Mouse (Mus musculus) gastrocnemius, postnatal 25 days (tissue): ENCODE results near the gene Ctnnb1. TPM values are rescaled to one million over a fixed set of nuclear protein-coding genes. Genes with fewer than 3 reads are reported as not detected.
A peak's percentile ranks its signal among the peaks of the same experiment; 100 is the strongest.
"Not testable (repeated sequence)": the region's sequence is repeated elsewhere in the genome, so short reads cannot be mapped to it uniquely, and the experiment has no call there.

Experiments used
- DNase-seq: peaks from one replicate; pipeline ENCODE4 v3.0.0; 2022
- long read RNA-seq, 2 experiments: library from polyadenylated mRNA; stranded (forward); transcript quantifications; one replicate each; pipeline ENCODE4 v2.0.0; 2021
- total RNA-seq, 2 experiments: library from RNA; stranded (reverse); gene quantifications; 1 replicate in 1 of 2; 2 replicates in 1 of 2; pipeline ENCODE4 v1.2.3; 2021

The Ctnnb1 gene
- total RNA-seq, result 100 to 1,000 TPM; 215 to 220 TPM
- long read RNA-seq, experiment 1, transcript Ctnnb1-215 (1 exons, 1,292 nt), result major isoform, 17 of 40 reads
- long read RNA-seq, experiment 1, transcript Ctnnb1-201 (15 exons, 3,623 nt), result minor isoform, 9 of 40 reads
- long read RNA-seq, experiment 1, partial matches to known transcripts, result 13 of 40 reads
- long read RNA-seq, experiment 1, other reads (novel, unspliced or antisense), result 1 of 40 reads
- long read RNA-seq, experiment 2, transcript Ctnnb1-215 (1 exons, 1,292 nt), result minor isoform, 15 of 50 reads
- long read RNA-seq, experiment 2, transcript Ctnnb1-201 (15 exons, 3,623 nt), result major isoform, 18 of 50 reads
- long read RNA-seq, experiment 2, partial matches to known transcripts, result 16 of 50 reads
- long read RNA-seq, experiment 2, other reads (novel, unspliced or antisense), result 1 of 50 reads

DNA sequence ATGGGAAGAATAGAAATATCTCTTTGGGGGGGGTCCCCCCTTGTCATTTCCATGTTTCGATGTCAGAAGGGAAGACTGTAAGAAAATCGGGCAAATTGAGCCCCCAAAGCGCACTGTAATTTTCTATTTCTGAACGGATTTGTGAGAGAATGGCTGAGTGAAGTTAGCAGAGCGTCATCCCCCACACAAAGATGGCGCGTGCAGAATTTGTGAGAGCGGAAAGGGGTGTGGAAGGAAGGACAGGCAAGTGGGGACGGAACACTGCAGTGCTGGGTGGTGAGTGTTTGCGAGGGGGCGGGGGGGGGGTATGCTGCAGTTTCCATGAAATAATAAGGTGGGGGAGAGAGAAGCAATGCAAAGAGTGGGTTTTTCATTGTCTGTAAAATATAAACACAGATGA, at the start of gene Ctnnb1:
Ctnnb1 (plus strand) TSS at position 136 of the 400 bp plus-strand sequence.
- DNase-seq, result no peak

DNA sequence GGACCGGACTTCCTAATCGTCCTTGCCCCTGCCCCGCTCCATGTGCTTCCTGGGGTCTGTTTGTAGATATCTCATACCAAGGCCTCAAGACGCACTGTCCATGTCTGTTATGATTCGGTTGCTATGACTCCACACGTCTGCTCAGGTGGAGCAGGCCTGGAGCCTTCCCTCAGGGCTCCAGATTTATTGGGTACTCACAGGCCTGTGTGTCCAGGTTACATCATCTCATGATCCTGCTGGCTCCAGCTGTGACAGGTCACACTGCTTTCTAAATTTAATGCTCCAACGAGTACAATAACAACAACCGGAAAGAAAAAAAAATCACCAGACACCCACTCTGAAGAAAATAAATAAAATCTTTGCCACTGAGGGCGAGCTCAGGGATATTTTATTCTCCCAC, 48.7 kb upstream of the Ctnnb1 start:
- DNase-seq, result no peak

DNA sequence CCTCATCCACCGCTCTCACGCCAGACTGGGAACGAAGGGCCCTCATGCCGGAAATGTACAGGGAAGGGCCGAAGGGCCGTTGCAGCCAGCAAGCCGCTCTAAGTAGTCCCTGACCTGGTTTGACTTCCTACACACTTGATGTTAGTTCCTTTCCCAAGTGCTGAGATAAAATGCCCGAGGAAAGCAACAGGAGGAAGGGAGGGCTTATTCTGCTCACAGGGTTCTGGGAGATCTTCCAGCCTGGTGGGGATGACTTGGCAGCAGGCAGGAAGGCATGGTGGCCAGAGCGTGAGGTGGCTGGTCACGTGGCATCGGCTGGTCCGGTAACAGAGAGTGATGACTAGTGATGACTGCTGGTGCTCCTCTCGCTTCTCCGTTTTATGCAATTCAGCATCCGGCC, 47.9 kb upstream of the Ctnnb1 start:
- no peak for DNase-seq

DNA sequence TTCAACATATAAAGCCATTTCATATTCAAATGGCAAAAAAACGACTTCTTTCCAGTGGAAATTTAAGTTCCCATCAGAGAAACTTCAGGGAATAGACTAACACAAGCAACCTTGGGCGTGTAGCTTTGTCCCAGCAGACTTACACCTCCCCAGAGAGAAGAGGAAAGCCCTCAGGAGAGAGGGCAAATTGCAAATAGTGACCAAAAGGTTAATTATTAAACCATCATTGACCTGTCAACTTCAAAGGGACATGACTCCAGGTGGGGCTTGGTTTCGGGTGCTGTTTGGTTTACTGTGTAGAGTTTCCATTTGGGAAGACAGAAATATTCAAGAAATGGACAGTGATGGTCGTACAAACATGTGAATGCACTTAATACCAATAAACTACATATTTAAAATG, 47.2 kb upstream of the Ctnnb1 start:
- DNase-seq, result no peak

DNA sequence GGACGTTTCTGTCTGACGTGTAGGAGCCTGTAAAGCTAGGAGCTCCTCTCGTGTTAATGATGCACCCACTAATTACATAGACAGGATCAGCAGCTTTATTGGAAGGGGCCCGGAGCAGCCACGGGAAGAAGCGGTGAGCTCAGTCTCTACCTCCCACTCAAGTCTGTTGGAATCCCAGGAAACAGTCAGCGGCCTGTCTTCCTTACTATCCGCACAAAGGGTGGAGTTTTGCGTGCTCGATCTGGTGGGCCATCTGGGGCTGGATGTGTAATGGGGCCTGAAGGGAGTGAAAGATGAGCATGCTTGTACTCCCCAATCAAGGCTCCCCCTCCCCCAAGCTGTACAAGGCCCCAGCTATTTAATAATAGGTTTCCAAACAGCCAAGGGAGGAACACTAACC, 44.3 kb upstream of the Ctnnb1 start:
- no peak for DNase-seq

DNA sequence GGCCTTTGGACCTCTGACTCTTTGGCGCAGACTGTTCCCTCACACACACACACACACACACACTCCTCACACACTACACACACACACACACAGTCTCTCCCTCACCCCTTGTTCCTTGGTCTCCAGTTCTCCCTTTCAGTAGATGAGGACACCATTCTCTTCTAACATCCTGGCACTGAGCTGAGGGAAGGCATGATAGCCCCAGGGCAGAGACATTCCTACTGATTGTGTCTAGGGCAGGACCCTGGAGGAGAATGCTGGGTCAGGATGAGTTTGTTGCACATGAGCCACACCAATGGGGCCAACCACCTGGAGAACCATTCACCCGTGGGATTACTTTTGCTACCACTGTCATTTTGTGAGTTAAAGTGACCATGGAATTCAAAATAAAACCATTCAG, 41.4 kb upstream of the Ctnnb1 start:
- DNase-seq, result no peak

DNA sequence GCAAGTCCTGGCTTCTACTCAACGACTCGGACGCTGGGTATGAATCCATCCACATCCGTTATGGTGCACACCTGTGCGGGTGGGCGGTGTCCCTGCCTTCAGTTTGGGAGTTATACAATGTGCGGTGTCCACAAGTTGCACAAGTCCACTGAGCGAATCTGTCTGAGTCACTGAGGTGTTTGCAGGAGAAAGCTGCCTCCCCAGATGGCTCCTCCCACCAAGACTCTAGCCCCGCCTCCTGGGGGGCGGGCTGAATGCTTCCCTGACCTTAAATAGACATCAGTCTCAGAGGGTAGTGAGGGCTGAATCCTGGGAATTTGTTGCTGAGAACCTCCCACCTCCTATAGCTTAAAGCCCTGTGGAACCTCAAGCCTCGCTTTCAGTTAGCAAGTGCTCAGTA, 35.6 kb upstream of the Ctnnb1 start:
- no peak for DNase-seq

DNA sequence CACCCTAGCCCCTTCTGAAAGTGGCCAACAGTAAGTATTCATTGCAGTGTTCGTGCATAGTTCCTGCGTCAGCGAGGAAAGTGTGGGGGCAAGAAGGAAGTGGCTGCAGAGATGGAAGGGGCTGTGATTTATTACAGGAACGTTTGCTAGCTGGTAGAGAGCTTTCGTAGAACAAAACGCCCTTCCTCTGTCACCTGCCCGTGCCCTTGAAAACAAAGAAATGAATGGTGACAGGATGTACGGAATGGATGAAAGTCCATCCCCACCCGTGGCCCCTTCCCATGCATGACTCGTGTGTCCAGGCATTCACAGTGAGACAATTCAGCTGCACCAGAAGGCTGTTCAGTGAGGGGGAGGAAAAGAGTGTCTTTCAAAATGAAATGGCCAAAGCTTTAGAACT, 35.0 kb upstream of the Ctnnb1 start:
- no peak for DNase-seq

DNA sequence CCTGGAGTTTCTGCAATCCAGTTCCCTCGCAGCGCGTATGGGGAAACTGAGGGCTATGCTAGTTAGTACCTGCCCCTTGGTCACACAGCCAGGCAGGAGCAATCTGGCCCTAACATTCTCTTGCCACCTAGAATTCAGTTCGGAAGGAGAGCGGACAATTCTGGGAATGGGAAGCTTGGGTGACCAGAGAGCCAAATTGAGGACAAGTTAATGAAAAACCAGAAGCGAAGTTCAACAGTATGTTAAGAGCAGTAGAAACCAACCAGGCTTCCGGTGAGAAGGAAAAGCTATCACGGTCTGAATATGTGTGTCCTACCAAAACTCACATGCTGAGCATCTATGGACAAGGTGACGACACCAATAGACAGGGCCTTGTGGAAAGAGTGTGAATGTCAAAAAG, 34.6 kb upstream of the Ctnnb1 start:
- no peak for DNase-seq

DNA sequence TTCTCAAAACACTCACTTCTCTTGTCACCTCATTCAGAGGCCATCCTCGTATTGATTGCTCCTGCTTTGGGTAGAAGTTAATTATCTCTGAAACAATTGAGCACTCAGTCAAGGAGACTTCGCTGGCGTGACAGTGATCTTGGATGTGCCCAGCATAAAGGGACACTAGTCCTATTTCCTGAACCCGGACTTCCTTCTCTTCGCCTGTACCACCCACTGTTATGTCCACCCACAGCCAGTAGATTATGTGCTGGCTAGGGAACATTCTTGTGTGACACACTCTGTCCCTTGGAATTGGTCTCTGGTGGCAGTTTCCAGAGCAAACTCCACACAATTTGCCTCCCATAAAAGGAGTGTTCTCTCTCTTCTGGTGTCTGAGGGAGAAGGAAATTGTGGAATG, 32.5 kb upstream of the Ctnnb1 start:
- no peak for DNase-seq

DNA sequence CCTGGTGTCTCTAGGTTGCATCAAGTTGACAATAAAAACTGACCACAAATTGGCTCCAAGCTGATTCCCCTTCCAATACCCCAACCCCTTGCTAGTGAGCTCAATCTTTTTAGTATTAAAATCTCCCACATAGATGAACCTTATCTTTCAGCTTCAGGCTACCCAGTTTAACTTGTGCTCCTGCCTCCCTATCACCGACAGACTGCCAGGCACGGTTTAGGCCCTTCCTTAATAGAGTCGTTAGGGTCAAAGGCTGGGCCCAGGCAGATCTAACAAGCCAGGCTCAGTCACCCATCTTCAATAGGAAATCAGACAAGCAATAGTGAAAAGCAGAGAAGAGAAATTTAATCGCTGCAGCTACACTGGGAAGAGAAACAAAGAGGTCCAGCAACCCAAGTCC, 31.7 kb upstream of the Ctnnb1 start:
- no peak for DNase-seq

DNA sequence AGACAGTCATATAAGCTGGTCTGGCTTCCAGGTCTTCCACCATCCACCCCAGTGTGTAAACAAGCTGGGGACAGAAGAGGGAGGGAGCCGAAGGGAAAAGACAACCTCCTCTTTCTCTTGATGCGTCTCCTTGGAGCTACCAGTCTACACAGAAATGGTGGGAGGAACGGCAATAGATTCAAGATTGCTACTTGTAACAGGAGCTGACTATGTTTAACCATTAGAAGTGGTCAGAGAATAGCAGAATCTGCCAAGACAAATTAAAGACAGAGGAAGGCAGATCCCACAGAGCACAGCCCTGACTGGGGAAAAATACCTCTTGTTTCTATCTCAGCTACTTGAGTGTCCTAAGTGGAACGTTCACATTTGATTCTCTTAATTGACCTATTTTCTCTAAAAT, 29.2 kb upstream of the Ctnnb1 start:
- no peak for DNase-seq

DNA sequence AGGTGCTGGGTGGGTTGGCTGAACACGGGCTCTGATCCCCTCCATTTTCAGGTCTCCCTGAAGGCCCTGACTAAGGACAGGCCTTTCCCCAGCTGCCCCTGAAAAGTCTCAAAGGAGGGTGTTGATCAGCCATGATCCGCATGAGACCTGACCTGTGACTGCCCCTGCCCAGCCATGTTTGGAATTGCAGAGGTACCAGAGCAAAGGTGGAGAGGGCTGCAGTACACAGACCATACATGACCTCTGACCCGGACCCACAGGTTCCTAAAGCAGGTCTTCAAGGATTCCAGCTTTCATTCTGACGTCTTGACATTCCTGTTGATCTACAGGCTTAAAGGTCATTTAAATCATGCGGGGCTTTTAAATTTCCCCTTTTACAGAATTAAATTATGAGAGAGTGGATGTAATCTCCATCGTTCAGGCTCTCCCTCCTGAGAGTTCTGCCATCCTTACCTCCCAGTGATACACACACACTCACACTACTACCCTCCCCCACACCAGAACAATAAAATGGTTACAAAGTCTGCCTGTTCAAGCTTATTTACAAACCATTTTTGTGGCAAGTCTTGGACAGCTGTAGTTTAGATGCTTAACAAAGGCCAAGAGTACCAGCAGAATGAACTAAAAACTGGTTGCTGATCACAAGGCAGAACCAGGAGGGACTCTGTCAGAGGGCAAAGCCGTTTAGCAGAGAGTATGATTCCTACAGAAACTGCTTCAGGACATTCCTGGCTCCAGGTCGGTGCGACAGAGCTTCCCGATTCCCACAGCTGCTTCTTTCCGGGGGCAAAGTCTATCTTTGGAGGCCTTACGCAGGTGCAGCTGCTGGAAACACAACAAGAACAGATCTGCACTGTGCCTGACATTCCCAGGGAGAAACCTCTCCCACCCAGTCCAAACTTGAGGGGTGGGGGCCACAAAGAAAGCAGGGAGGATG, 28.4 kb upstream of the Ctnnb1 start:
- DNase-seq, result no peak

DNA sequence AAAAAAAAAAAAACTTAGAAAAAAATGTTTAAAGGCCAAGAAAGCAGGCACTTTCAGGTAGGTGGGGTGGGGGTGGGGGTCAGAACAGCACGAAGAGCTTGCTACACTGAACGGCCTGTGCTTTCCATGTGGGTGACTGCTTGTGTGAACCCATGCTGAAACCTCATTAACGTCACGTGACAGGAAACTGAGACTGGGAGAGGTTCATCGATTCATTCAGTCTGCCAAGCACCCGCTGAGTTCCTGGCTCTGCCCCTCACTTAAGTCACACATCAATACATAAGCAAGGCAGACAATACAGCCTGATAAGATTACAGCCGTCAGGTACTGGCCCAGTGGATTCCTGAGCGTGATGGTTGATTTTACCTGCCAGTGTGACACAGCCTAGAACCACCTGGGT, 26.5 kb upstream of the Ctnnb1 start:
- no peak for DNase-seq

DNA sequence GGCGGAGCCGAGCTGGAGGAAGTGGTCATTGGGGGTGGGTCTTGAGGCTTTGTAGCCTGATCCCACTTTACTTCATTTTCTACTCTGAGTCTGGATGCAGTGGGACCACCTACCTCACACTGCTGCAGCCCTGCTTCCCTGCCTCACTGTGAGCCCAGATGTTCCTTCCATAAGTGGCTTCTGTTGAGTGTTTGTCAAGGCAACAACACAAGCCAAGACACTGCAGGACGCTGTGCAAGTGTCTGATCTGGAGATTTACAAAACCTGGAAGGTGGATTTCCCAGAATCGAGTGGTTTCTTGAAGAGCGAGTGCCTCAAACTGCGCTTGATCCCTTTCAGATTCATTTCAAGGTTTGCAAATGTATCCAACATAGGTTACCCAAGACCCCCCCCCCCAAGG, 20.6 kb upstream of the Ctnnb1 start:
- DNase-seq, result no peak

DNA sequence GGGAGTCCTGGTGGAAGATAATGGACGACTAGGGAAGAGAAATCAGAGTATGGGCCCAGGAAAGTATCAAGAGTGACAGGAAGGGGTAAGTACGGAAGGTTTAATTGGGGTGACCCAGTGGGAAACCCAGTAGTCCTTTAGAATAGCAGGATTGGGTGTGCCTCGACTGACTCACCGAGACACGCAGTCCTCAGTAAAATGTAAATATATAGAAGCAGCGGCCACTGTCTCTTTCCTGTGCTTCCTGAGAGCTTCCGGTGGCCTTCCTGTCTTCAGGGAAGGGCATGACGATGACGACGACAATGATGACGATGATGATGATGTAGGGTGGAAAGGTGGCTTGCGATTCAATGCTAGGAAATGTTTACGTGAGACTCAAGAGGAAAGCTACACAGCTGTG, 15.9 kb upstream of the Ctnnb1 start:
- DNase-seq, result no peak

DNA sequence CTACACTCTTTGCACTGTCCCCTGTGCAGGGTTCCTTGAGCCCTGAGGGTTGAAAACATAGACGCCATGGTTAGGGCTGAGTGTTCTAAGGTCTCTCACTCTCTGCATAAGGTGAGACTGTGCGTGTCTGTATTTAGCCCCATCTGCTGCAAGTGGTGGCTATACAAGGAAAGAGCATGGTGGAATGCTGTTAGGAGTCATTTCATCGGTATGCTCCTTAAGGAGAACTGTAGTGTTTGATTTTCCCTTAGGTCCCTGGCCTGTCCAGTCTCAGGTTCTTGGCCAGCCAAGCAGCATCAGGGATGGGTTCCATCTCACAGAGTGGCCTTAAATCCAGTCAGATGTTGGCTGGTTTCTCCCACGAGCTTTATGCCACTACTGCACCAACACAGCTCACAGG, 14.6 kb upstream of the Ctnnb1 start:
- no peak for DNase-seq

DNA sequence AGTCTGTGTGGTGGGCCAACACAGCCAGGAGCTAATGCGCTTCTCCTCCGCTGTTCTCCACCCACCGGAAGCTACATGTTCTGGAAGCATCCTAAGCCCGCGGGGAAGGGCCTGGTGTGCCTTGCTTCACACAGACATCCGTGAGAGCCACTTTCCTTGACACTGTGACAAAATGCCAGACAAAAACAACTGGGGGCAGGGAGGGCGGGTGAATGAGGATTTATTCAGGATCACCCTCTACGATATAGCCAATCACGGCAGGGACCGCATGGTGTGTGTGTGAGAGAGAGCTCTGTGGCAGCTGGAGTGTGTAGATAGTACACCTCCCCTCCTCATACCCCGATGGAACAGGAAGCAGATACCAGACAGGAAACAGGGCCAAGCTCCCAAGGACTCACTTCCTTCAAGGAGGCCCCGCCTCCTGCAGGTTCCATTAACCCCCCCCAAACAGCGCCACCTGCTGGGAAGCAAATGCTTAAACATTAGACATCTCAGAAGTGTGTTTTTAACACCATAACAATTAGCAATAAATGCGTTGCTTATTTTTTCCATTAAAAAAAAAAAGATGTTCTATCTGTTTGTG, 14.0 kb upstream of the Ctnnb1 start:
- DNase-seq, result peak; percentile 14

DNA sequence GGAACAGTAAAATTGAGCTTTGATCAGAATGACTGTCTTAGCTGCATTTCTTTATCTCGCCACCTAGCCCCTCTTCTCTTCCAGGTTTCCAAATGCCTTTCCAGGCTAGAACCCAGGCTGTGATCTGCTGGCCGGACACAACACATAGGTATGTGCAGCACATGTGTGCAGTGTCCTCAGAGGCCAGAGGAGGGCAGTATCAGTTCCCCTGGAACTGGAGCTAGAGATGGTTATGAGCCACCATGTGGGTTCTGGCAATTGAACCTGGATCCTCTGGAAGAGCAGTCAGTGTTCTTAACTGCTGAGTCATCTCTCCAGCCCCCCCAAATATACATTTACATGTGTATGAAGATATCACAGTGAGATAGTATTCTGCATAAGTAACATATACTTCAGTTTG, 11.4 kb upstream of the Ctnnb1 start:
- DNase-seq, result not testable (repeated sequence)

DNA sequence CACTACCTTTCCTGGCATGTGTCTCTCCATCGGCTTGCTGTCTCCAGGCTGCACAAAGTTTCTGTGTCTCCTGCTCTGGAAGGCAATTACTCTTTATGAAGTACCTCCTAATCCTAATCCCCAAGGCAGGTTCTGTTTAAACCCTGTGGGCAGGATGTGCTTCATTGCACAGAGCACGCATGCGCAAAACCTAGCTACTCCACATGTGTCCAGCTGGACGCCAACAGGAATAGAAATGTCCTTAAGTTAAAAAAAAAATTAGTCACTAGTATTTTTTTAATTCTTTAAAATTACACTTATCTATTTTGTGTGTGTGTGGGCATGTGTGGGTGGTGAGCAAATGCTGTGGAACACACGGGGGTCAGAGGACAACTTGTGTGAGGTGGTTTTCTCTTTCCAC, 10.8 kb upstream of the Ctnnb1 start:
- no peak for DNase-seq

DNA sequence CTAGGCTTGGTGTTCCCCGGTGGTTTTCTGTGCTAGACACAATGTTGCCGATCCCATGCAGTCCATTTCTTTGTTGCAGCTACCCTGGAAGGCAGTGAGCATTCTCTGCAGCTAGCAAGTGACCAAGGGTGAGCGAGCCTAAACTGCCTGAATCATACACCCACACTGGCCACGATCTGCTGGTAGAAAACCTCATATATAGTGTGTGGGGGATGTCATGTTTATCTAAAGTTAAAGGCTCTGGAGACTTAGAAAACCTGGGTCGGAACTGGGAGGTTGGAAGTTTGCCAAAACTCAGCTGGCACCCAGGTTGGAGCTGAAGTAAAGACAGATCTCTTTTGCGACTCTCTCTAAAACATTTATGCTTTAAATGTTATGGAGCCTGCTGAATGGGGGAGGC, 10.4 kb upstream of the Ctnnb1 start:
- no peak for DNase-seq

DNA sequence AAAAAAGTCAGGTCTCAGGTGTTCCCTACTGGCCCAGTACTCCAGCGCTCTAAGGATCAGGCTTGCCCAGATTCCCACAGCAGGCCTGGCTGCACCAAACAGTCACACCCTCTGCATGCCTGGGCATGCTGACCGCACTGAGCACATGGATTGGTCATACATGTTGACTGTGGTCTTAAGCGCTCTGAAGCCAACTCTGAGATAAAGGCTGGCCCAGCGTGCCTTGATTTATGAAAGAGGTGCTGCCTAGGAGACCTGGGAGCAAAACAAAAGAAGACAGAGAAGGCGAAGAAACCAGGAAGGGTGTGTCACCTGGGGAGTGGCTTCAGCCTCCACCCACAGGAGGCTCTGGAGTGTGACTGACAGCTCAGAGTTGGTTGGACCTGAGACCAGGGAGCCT, 9.9 kb upstream of the Ctnnb1 start:
- DNase-seq, result no peak

DNA sequence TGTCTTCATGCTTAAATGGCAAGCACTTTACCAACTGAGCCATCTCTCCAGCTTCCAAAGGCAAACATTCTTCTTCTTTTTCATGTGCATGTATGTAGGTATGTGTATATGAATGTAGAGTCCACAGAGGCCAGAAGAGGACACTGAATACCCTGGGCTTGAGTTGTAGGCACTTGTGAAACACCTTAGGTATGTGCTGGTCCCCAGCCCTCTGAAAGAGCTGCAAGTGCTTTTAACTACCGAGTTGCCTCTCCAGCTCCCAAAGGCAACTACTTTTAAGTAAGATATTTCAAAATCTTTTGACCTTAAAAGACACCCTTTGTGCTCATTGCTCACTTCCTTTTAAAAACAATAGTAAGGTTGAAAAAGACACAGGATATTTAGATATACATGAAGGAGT, 2.9 kb upstream of the Ctnnb1 start:
- DNase-seq, result no peak
